Mouse (Mus musculus): ENCODE measurements at regions not wholly inside any gene's neighbourhood (a gene's known extent, or its start where the extent isn't known, plus 50 kb on each side); places are given as distances from the start of the nearest gene placed in this dataset.
"Not testable (repeated sequence)": the region's sequence is repeated elsewhere in the genome, so short reads cannot be mapped to it uniquely, and the experiment has no call there.

- no peaks in the 10 kb centered on the region for H3K27me3 ChIP-seq (replicated peaks; ENCODE audit: control insufficient read depth, insufficient read depth, low read length)
- no peaks in the 10 kb centered on the region for H3K36me3 ChIP-seq (ENCODE audit: control insufficient read depth, insufficient read depth, low read length)
- H3K4me2 ChIP-seq (ENCODE audit: low read depth, low read length) = no peak overlapping the region
- no peak overlapping the region for H3K4me3 ChIP-seq (ENCODE audit: low read length)
- H3K27ac ChIP-seq (ENCODE audit: low read length) = no peak overlapping the region
- no peak overlapping the region for H3K9ac ChIP-seq (ENCODE audit: low read depth, low read length)
- H3K4me1 ChIP-seq (ENCODE audit: control insufficient read depth, insufficient read depth, low read length) = no peaks in the 10 kb centered on the region
- WGBS = 75% methylated on average over 13 of the region's 13 CpGs
- ATAC-seq = no peak
- H3K9me3 ChIP-seq (ENCODE audit: control insufficient read depth, low read length) = no peaks in the 10 kb centered on the region
Observed at GRCm38 (mm10) chr14:46578051-46579000, 182.0 kb upstream of the Cdkn3 start.

GRCm38 (mm10) chr14:46575889-46576288 lies 184.5 kb upstream of the Cdkn3 start:
- 82% methylated on average over 4 of the region's 4 CpGs for WGBS
- no peak for ATAC-seq
- Histone ChIP-seq H3K36me3 (ENCODE audit: control insufficient read depth, insufficient read depth, low read length) (no peaks in the 10 kb centered on the region), H3K27me3 (replicated peaks; ENCODE audit: control insufficient read depth, insufficient read depth, low read length) (no peaks in the 10 kb centered on the region), H3K4me2 (ENCODE audit: low read depth, low read length) (no peak overlapping the region), H3K9me3 (ENCODE audit: control insufficient read depth, low read length) (no peaks in the 10 kb centered on the region), H3K4me1 (ENCODE audit: control insufficient read depth, insufficient read depth, low read length) (no peaks in the 10 kb centered on the region), H3K9ac (ENCODE audit: low read depth, low read length) (no peak overlapping the region), H3K27ac (ENCODE audit: low read length) (no peak overlapping the region), H3K4me3 (ENCODE audit: low read length) (no peak overlapping the region)

DNA sequence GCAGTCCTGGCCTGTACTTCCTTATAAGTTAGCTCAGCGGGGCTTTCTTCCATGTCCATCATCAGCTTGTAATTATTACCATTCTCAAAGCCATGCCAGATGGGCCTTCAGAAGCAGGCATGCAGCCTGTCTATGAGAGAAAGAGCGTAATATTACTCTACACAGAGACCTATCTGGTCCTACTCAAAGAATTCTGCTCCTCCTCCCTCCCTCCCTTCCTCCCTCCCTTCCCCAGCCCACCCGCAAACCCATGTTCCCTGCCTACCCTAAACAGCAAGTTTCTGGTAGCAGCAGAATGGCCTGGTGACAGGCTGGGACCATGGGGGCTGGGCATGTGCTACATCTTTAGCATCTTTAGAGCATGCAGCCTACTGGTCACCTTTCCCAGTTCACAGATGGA lies 184.9 kb upstream of the Cdkn3 start:
- Histone ChIP-seq H3K9me3 (ENCODE audit: control insufficient read depth, low read length) (no peaks in the 10 kb centered on the region), H3K4me1 (ENCODE audit: control insufficient read depth, insufficient read depth, low read length) (no peaks in the 10 kb centered on the region), H3K9ac (ENCODE audit: low read depth, low read length) (no peak overlapping the region), H3K27ac (ENCODE audit: low read length) (no peak overlapping the region), H3K4me2 (ENCODE audit: low read depth, low read length) (no peak overlapping the region), H3K4me3 (ENCODE audit: low read length) (no peak overlapping the region), H3K36me3 (ENCODE audit: control insufficient read depth, insufficient read depth, low read length) (no peaks in the 10 kb centered on the region), H3K27me3 (replicated peaks; ENCODE audit: control insufficient read depth, insufficient read depth, low read length) (no peaks in the 10 kb centered on the region)
- ATAC-seq = no peak
- 70% methylated on average over 3 of the region's 3 CpGs for WGBS

- no peaks in the 10 kb centered on the region for H3K27me3 ChIP-seq (replicated peaks; ENCODE audit: control insufficient read depth, insufficient read depth, low read length)
- WGBS = 42% methylated on average over 6 of the region's 6 CpGs
- no peaks in the 10 kb centered on the region for H3K9me3 ChIP-seq (ENCODE audit: control insufficient read depth, low read length)
- H3K4me2 ChIP-seq (ENCODE audit: low read depth, low read length) = no peak overlapping the region
- peaks cover 8% of the 10 kb centered on the region; the same call in 1 of the 2 replicates for H3K4me1 ChIP-seq (ENCODE audit: control insufficient read depth, insufficient read depth, low read length)
- 0 out of 2 replicates have a peak, but pooled peaks have one; percentile 26 for ATAC-seq
- H3K27ac ChIP-seq (ENCODE audit: low read length) = no peak overlapping the region
- H3K4me3 ChIP-seq (ENCODE audit: low read length) = no peak overlapping the region
- no peak overlapping the region for H3K9ac ChIP-seq (ENCODE audit: low read depth, low read length)
- no peaks in the 10 kb centered on the region for H3K36me3 ChIP-seq (ENCODE audit: control insufficient read depth, insufficient read depth, low read length)
Observed at GRCm38 (mm10) chr14:46573401-46573800, 182.9 kb upstream of the Bmp4 start.

- not testable (repeated sequence) for H3K27me3 ChIP-seq (replicated peaks; ENCODE audit: control insufficient read depth, insufficient read depth, low read length); H3K9ac ChIP-seq (ENCODE audit: low read depth, low read length); H3K9me3 ChIP-seq (ENCODE audit: control insufficient read depth, low read length); H3K36me3 ChIP-seq (ENCODE audit: control insufficient read depth, insufficient read depth, low read length); ATAC-seq; H3K4me3 ChIP-seq (ENCODE audit: low read length); H3K27ac ChIP-seq (ENCODE audit: low read length); H3K4me2 ChIP-seq (ENCODE audit: low read depth, low read length); H3K4me1 ChIP-seq (ENCODE audit: control insufficient read depth, insufficient read depth, low read length)
- 82% methylated on average over 2 of the region's 2 CpGs for WGBS
Observed at GRCm38 (mm10) chr14:46572972-46573371, 182.5 kb upstream of the Bmp4 start.

GRCm38 (mm10) chr14:46571841-46572240 lies 181.4 kb upstream of the Bmp4 start:
- H3K27ac ChIP-seq (ENCODE audit: low read length) = no peak overlapping the region
- no peak overlapping the region for H3K9ac ChIP-seq (ENCODE audit: low read depth, low read length)
- H3K9me3 ChIP-seq (ENCODE audit: control insufficient read depth, low read length) = no peaks in the 10 kb centered on the region
- no peaks in the 10 kb centered on the region for H3K36me3 ChIP-seq (ENCODE audit: control insufficient read depth, insufficient read depth, low read length)
- 77% methylated on average over 1 of the region's 1 CpGs for WGBS
- no peaks in the 10 kb centered on the region for H3K27me3 ChIP-seq (replicated peaks; ENCODE audit: control insufficient read depth, insufficient read depth, low read length)
- H3K4me3 ChIP-seq (ENCODE audit: low read length) = no peak overlapping the region
- H3K4me1 ChIP-seq (ENCODE audit: control insufficient read depth, insufficient read depth, low read length) = peaks cover 13% of the 10 kb centered on the region
- H3K4me2 ChIP-seq (ENCODE audit: low read depth, low read length) = no peak overlapping the region
- ATAC-seq = no peak

- Histone ChIP-seq H3K4me1 (ENCODE audit: control insufficient read depth, insufficient read depth, low read length) (peaks cover 16% of the 10 kb centered on the region), H3K4me2 (ENCODE audit: low read depth, low read length) (no peak overlapping the region), H3K27me3 (replicated peaks; ENCODE audit: control insufficient read depth, insufficient read depth, low read length) (no peaks in the 10 kb centered on the region), H3K36me3 (ENCODE audit: control insufficient read depth, insufficient read depth, low read length) (no peaks in the 10 kb centered on the region), H3K9me3 (ENCODE audit: control insufficient read depth, low read length) (no peaks in the 10 kb centered on the region), H3K27ac (ENCODE audit: low read length) (no peak overlapping the region), H3K4me3 (ENCODE audit: low read length) (no peak overlapping the region), H3K9ac (ENCODE audit: low read depth, low read length) (no peak overlapping the region)
- no peak for ATAC-seq
- WGBS = 49% methylated on average over 8 of the region's 8 CpGs
Observed at GRCm38 (mm10) chr14:46569273-46569672, 178.8 kb upstream of the Bmp4 start.

DNA sequence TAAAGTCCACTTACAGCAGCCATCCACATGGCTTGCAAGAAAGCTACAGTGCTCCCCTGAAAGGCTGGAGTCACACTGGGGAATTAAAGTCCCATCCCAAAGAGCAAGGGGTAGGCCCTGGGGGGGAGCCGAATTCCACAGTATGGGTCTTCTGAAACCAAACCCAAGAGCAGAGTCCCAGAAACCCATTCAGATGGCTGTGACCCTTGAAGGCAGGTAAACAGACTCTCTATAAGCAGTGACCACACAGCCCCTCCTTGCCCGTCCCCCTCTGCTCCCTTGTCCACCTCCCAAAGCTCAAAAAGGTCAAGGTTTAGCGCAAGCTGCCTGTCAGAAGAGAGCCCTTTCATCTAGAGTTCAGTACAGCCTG lies 176.9 kb upstream of the Bmp4 start:
- H3K27ac ChIP-seq (ENCODE audit: low read length) = peak overlapping the region; percentile 55

DNA sequence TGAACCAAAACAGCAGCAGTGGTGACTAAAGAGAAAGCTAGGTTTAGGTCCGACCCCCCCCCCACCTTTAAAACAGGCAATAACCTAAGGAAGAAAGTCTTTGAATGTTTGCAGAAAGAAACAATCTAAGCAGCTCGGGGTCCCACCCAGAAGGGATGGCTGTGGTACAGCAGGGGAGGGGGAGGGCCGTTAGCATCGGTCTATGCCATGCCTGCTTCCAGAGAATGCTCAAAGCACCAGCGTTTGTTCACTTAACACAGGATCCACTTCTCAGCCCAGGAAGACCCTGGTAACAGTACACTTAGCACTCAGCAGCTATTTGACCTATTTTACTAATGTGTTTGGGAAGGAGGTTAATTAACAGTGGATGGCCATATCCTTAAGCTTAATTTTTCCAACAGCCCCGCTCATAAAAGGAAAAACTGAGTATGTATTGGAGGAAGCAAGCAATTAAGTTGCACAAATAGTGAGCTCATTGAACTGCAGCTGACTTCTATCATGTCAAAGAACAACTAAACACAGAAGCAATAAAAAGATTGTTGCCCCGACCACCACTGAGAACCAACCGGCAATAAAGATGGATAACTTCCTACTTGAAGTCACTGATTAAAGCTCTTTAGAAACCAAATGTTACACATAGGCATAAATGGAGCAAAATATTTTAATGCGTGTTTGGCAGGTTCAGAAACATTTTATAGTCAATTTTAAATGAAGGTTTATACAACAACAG lies 176.4 kb upstream of the Bmp4 start:
- no peaks in the 10 kb centered on the region for H3K36me3 ChIP-seq (ENCODE audit: control insufficient read depth, insufficient read depth, low read length)
- WGBS = 14% methylated on average over 9 of the region's 9 CpGs
- 0 out of 2 replicates have a peak, but pooled peaks cover 3% of the 10 kb centered on the region for H3K27me3 ChIP-seq (replicated peaks; ENCODE audit: control insufficient read depth, insufficient read depth, low read length)
- H3K9ac ChIP-seq (ENCODE audit: low read depth, low read length) = no peak overlapping the region
- H3K27ac ChIP-seq (ENCODE audit: low read length) = 0 out of 2 replicates have a peak overlapping the region, but pooled peaks have one; percentile 14
- ATAC-seq = peak; percentile 82
- H3K9me3 ChIP-seq (ENCODE audit: control insufficient read depth, low read length) = no peaks in the 10 kb centered on the region
- H3K4me1 ChIP-seq (ENCODE audit: control insufficient read depth, insufficient read depth, low read length) = peaks cover 16% of the 10 kb centered on the region
- H3K4me2 ChIP-seq (ENCODE audit: low read depth, low read length) = no peak overlapping the region
- no peak overlapping the region for H3K4me3 ChIP-seq (ENCODE audit: low read length)

More for the DNA sequence above, 176.9 kb upstream of the Bmp4 start:
- Histone ChIP-seq H3K4me2 (ENCODE audit: low read depth, low read length) (no peak overlapping the region), H3K36me3 (ENCODE audit: control insufficient read depth, insufficient read depth, low read length) (no peaks in the 10 kb centered on the region), H3K4me3 (ENCODE audit: low read length) (no peak overlapping the region), H3K27me3 (replicated peaks; ENCODE audit: control insufficient read depth, insufficient read depth, low read length) (0 out of 2 replicates have a peak, but pooled peaks cover 3% of the 10 kb centered on the region), H3K9me3 (ENCODE audit: control insufficient read depth, low read length) (no peaks in the 10 kb centered on the region), H3K9ac (ENCODE audit: low read depth, low read length) (no peak overlapping the region), H3K4me1 (ENCODE audit: control insufficient read depth, insufficient read depth, low read length) (peaks cover 16% of the 10 kb centered on the region)
- WGBS = 19% methylated on average over 3 of the region's 3 CpGs
- peak; percentile 60 for ATAC-seq

All from intestine, embryonic 16.5 days (tissue).